Mouse (Mus musculus) cerebellum, adult (tissue): Measurements from ENCODE around the gene Gucd1.
"Not testable (repeated sequence)": the region's sequence is repeated elsewhere in the genome, so short reads cannot be mapped to it uniquely, and the experiment has no call there.

Experiments used
- ATAC-seq: cut with Nextera tagmentation; 2 replicates; pipeline ENCODE4 v1.9.2; 2017; ENCODE audit warnings: mild to moderate bottlenecking, moderate library complexity, mixed read lengths; ENCODE audit not compliant: insufficient number of reproducible peaks, low FRiP score, low TSS enrichment

Gene Gucd1

DNA sequence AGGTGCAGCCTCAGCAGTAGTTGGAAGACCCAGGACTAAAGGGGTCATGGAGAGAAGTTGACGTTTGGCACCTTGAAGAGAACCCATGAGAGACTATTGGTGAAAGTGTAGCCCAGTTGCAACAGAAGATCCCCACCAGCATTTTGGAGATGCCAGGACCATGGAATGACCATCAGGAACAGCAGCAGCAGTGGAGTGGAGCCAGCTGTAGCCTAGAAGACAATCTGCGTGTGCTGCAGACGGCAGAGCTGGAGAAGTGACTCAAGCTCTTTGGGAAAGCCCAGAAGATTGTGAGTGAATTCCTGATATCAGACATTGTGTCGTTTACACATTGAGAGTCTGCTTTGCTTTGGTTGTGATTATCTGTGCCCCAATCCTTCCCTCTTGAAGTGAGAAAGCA, 36.1 kb downstream of the Gucd1 start:
- no peak for ATAC-seq

GRCm38 (mm10) chr10:75479955-75480354, 37.8 kb downstream of the Gucd1 start:
- no peak for ATAC-seq

GRCm38 (mm10) chr10:75477034-75477433, 40.7 kb downstream of the Gucd1 start:
- ATAC-seq: no peak

- ATAC-seq: not testable (repeated sequence)
These were observed 42.5 kb downstream of the Gucd1 start for GRCm38 (mm10) chr10:75475139-75475850.

GRCm38 (mm10) chr10:75474571-75474970, 43.2 kb downstream of the Gucd1 start:
- ATAC-seq: no peak

- ATAC-seq: no peak
These were observed 44.4 kb downstream of the Gucd1 start for GRCm38 (mm10) chr10:75473411-75473810.

DNA sequence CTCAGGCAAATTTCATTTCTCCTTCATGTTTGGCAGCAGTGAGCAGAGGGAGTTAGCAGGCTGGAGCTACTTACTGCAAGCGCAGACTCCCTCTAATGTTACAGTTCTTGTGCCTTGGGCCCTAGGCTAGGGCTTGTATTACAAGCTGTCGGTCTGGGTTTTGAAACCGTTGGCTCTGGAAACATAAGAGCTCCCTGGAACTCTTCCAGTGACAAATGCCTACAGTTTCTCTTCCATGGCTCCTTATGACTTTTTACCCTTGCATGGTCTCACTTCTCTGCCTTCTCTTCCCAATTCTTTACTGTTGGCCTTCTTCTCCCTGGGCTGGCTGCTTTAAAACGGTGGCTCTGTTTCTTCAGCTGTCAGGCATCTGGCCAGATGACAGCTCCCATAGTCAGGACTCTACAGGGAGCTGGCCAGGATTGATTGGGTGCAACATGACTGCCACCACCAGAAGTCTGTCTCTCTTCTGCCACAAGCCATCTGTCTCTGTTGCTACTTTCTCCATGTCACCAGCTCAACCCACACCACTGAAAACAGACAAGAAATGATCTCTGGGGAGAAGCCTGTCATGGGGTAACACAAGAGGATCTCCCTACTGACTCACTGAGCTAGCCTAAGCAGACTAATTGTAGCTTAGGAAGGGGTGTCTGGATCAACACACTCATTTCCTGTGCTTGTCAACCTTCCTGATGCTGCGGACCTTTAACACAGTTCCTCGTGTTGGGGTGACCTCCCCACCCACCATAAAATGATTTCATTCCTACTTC, 51.8 kb downstream of the Gucd1 start:
- ATAC-seq: no peak

GRCm38 (mm10) chr10:75462728-75463127, 55.0 kb downstream of the Gucd1 start:
- ATAC-seq: no peak

DNA sequence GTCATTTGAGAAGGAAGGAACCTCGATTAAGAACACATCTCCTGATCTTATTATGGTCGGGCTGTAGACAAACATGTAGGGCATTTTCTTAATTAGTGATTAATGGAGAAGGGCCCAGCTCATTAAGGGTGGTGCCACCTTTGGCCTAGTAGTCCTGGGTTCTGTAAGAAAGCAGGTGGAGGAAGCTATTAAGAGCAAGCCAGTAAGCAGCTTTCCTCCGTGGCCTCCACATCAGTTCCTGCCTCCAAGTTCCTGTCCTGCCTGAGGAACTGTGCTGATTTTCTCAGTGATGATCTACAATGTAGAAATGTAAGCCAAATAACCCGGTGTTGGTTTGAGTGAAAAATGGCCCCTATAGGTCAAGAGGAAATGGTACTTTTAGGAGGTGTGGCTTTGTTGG, 59.4 kb downstream of the Gucd1 start:
- no peak for ATAC-seq

GRCm38 (mm10) chr10:75457852-75458251, 59.9 kb downstream of the Gucd1 start:
- no peak for ATAC-seq

- ATAC-seq: not testable (repeated sequence)
These were observed 61.5 kb downstream of the Gucd1 start for GRCm38 (mm10) chr10:75456061-75456831.

GRCm38 (mm10) chr10:75451036-75451786, 66.6 kb downstream of the Gucd1 start:
- 0 out of 2 replicates have a peak, but pooled peaks have one; percentile 31 for ATAC-seq

DNA sequence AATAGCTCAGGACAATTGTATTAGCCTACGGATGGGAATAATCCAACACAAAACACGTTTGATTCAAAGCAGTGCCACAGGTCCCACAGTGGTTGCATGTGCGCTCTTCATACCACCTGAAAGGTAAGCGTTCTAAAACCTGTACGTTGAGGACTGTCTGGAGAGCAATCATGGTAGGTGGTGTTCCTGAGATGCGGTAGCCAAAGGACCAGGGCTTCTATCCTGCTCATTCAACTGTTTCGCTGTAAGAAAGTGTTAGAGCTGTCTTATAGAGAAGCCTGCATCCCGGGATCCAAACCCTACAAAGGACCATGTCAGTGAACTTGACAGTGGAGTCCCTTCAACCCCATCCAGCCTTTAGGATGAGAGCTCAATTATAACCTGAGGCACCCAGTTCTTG, 67.4 kb downstream of the Gucd1 start:
- no peak for ATAC-seq

GRCm38 (mm10) chr10:75448806-75449420, 68.9 kb downstream of the Gucd1 start:
- no peak for ATAC-seq

- ATAC-seq: no peak
These were observed 70.3 kb downstream of the Gucd1 start for GRCm38 (mm10) chr10:75447489-75447888.

DNA sequence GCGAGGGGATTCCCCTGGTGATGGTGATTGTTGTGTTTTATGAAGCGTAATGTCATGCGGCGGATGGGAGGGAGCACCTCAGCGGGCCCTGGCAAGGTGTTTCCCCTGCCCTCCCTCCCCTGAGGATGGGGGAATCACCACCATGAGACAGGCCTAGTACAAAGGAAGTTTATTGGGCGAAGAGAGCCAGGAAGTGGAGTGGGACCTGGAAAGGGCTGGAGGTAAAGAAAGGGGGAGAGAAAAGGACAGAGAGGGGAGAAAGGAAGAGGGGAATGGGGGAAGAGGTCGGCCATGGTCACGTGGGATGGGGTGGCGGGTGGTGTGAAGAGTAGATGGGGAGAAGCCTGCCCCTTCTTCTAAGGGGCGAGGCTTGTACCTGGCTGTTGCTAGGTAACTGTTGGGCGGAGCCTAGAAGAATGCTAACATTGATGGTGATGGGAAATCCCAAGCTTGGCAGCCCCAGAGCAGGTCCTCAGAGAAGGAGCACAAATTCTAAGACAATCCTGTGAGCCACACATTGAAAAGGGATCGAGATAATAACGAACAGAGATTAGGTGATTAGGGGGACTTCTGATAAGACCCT, 71.2 kb downstream of the Gucd1 start:
- ATAC-seq: no peak

DNA sequence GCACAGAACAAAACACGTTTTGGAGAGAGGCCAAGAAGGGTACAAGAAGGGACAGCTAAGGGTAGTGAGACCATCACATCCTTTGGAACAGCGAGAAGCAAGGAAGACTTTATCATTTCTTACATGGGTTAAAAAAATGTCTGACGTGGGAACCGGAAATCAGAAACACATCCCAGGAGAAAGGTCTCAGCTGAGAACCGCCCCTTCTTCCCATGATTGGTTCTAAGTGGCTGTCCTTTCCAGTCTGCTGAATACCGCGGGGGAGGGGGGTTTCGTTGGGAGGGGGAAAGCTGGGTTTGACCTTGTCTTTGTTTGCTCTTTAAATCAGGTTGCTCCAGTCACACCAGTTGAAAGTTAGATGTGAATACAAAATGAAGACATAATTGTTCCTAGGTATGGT, 72.7 kb downstream of the Gucd1 start:
- ATAC-seq: no peak

GRCm38 (mm10) chr10:75444111-75444826, 73.5 kb downstream of the Gucd1 start:
- no peak for ATAC-seq

DNA sequence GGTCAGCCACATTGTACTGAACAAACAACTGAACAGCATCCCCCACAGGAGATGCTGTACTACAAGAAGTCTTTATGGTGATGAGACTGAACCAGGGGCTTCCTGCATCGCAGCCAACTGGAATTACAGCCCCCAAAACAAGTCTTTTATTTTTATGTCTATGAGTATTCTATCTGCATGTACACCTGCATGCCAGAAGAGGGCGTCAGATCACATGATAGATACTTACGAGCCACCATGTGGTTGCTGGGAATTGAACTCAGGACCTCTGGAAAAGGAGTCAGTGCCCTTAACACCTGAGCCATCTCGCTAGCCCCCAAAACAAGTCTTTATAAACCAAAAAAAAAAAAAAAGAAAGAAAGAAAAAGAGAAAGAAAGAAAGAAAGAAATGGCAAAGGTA, 74.8 kb downstream of the Gucd1 start:
- no peak for ATAC-seq
